Mouse (Mus musculus) forebrain, embryonic 10.5 days (tissue): Measurements from ENCODE around the gene Trp53inp2. TPM values are rescaled to one million over a fixed set of nuclear protein-coding genes. Genes with fewer than 3 reads are reported as not detected.

Experiments used
- DNase-seq: peaks from one replicate; pipeline ENCODE4 v3.0.0-alpha.2; 2017; ENCODE audit warnings: low spot score; ENCODE audit errors: extremely low spot score
- H3K27ac ChIP-seq: fragments of 300-500 bp; sonication (generic); 2 replicates; pipeline ENCODE4 v1.5.1; 2016; ENCODE audit warnings: mild to moderate bottlenecking
- H3K27me3 ChIP-seq: fragments of 300-500 bp; sonication (generic); 2 replicates; pipeline ENCODE4 v1.6.1; 2016; ENCODE audit warnings: mild to moderate bottlenecking; ENCODE audit not compliant: poor library complexity, severe bottlenecking
- H3K36me3 ChIP-seq: fragments of 300-500 bp; sonication (generic); replicated peaks from 2 replicates; pipeline ENCODE4 v1.6.1; 2016; ENCODE audit warnings: mild to moderate bottlenecking, moderate library complexity
- H3K4me1 ChIP-seq: fragments of 300-500 bp; sonication (generic); 2 replicates; pipeline ENCODE4 v1.6.1; 2016
- H3K4me3 ChIP-seq: fragments of 300-500 bp; sonication (generic); 2 replicates; pipeline ENCODE4 v1.5.1; 2016; ENCODE audit warnings: mild to moderate bottlenecking, moderate library complexity
- H3K9me3 ChIP-seq: fragments of 300-500 bp; sonication (generic); 2 replicates; pipeline ENCODE4 v1.6.1; 2016; ENCODE audit warnings: mild to moderate bottlenecking, moderate library complexity
- WGBS: fragments of 180-500 bp; shearing (Covaris S2); methylation state at CpG from one replicate; pipeline ENCODE4 v1.1.7; 2016; 5-methylcytosine and 5-hydroxymethylcytosine counted together
- polyA plus RNA-seq: library from polyadenylated mRNA; unstranded; fragments of >200 nt; fragmentation: Nextera tagmentation; extraction: Ambion mirVana; gene quantifications from 2 replicates; pipeline ENCODE4 v1.2.1, GENCODE M21; 2016

The Trp53inp2 gene
- polyA plus RNA-seq, 1 experiment from 2014 or later: 33.7 TPM

DNA sequence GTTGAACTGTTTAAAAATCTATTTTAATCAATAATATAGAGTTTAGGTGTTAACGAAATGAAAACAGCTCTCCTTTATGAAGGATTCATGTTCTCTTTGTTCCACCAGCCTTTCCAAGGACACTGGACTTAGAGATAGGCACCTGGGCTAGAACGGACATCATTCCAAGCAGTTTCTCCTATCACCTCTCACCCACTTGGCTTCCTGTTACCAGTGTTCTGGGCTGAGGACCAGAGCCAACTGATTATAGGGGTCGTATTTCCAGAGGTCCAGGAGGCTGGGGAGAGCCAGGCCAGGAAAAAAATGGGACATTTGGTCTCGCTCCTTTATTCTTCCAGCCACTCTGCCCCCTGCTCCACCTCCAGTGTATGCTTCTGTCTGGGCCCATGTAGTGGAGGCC is 8.4 kb upstream of the Trp53inp2 start:
- Histone ChIP-seq H3K4me3 (no peak overlapping the region), H3K36me3 (no peaks in the 10 kb centered on the region), H3K4me1 (no peaks in the 10 kb centered on the region), H3K9me3 (no peaks in the 10 kb centered on the region), H3K27me3 (no peaks in the 10 kb centered on the region), H3K27ac (no peak overlapping the region)
- 69% methylated on average over 4 of the region's 4 CpGs for WGBS
- DNase-seq: no peak

DNA sequence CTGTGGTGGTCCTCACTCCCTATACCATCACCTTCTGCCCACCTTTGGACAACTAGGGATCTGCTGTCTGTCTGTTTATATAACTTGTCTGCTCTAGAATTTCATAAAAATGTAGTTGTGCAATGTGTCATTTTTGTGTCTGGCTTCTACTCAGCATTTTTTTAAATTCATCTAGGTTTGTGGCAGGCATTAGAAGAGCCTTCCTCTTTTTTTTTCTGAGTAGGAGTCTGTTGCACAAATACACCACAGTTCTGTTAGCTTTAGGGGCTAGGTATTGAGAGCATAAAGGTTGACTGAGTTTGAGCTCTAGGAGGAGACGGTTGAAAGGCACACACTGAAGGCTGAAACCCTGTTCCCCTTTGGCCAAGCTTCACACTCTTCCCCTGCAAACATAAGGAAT is 7.6 kb upstream of the Trp53inp2 start:
- no peaks in the 10 kb centered on the region for H3K9me3 ChIP-seq
- 77% methylated on average over 1 of the region's 1 CpGs for WGBS
- no peak overlapping the region for H3K27ac ChIP-seq
- no peak overlapping the region for H3K4me3 ChIP-seq
- H3K27me3 ChIP-seq: no peaks in the 10 kb centered on the region
- no peak for DNase-seq
- H3K4me1 ChIP-seq: no peaks in the 10 kb centered on the region
- no peaks in the 10 kb centered on the region for H3K36me3 ChIP-seq

DNA sequence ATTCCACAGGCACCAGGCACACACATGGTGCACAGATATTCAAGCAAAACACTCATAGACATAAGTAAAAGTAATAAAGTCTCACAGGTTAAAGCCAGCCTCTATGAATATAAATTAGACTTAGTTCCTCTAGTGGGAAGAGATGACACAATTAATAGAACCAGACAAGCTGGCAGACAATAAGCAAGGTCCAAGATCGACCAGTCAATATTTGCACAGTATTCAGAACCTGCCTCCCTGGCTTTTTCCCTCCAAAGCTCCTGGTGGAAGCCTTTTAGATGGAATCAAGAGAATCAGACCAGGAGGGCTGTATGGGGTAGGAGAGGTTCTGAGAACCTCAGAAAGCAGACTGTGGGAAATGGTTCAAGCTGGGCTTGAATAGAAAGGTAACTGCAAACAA is 7.0 kb upstream of the Trp53inp2 start:
- Histone ChIP-seq H3K4me3 (no peak overlapping the region), H3K9me3 (no peaks in the 10 kb centered on the region), H3K27ac (no peak overlapping the region), H3K36me3 (no peaks in the 10 kb centered on the region), H3K27me3 (0 out of 2 replicates have a peak, but pooled peaks cover 6% of the 10 kb centered on the region), H3K4me1 (no peaks in the 10 kb centered on the region)
- DNase-seq: no peak
- WGBS: 89% methylated on average over 1 of the region's 1 CpGs

DNA sequence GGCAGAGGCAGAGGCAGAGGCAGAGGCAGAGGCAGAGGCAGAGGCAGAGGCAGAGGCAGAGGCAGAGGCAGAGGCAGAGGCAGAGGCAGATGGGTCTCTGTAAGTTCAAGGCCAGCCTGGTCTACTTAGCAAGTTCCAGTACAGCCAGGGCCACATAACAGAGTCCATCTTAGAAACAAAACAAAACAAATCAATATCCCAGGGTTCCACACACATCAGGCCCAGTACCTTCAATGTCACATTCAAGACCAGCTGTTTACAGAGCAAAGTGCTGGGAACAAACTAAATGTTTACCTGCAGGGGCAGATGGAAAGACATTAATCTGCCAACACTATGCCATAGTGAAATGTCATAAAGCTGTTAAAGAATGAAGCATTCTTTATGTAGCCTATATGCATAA is 6.3 kb upstream of the Trp53inp2 start:
- DNase-seq: no peak
- no peaks in the 10 kb centered on the region for H3K4me1 ChIP-seq
- H3K36me3 ChIP-seq: no peaks in the 10 kb centered on the region
- no peak overlapping the region for H3K4me3 ChIP-seq
- H3K9me3 ChIP-seq: no peaks in the 10 kb centered on the region
- peaks cover 12% of the 10 kb centered on the region for H3K27me3 ChIP-seq
- no peak overlapping the region for H3K27ac ChIP-seq

DNA sequence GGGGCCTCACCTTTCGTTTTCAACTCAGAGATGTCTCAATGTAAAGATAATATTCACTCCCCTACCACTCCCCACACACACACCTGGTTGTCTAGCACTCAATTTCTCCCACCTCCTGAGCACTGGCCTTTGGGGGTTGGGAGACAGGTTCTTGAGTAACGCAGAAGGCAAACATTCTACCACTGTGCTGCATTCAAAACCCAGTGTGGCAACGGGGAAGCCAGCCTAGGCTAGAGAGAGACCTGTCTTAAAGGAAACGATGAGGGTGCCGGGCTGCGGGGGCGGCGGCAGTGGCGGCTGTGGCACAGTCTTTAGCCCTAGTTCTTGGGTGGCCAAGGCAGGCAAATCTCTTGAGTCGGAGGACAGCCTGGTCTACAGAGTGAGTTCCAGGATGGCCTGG is 4.7 kb upstream of the Trp53inp2 start:
- WGBS: 79% methylated on average over 10 of the region's 10 CpGs
- Histone ChIP-seq H3K4me1 (peaks cover 12% of the 10 kb centered on the region), H3K9me3 (no peaks in the 10 kb centered on the region), H3K27ac (no peak overlapping the region), H3K27me3 (peaks cover 29% of the 10 kb centered on the region), H3K4me3 (no peak overlapping the region), H3K36me3 (no peaks in the 10 kb centered on the region)
- no peak for DNase-seq

DNA sequence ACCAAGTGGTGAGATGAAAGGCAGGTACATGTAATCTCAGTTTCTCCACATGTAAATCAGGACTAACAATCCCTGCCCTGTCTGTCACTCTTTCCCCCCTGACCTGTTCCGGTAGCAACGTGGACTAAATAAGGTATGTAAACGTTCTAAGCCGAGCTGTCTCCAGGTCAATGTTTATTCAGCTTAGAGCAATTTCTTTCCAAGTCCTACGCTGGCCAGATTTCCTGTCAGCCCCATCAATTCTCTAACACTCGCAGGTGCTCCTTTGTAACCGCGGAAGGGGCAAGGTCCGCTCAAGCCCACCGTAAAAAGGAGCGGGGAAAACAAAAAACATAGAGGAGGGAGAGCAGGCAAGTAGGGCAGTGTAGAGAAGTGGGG is 190 bp downstream of the Trp53inp2 start:
- no peaks in the 10 kb centered on the region for H3K9me3 ChIP-seq
- peaks cover 12% of the 10 kb centered on the region for H3K36me3 ChIP-seq
- peak; percentile 16 for DNase-seq
- H3K4me1 ChIP-seq: peaks cover 37% of the 10 kb centered on the region
- H3K27me3 ChIP-seq: peaks cover 41% of the 10 kb centered on the region
- 3% methylated on average over 11 of the region's 11 CpGs for WGBS
- peak overlapping the region; percentile 79 for H3K4me3 ChIP-seq
- H3K27ac ChIP-seq: peak overlapping the region; percentile 98

DNA sequence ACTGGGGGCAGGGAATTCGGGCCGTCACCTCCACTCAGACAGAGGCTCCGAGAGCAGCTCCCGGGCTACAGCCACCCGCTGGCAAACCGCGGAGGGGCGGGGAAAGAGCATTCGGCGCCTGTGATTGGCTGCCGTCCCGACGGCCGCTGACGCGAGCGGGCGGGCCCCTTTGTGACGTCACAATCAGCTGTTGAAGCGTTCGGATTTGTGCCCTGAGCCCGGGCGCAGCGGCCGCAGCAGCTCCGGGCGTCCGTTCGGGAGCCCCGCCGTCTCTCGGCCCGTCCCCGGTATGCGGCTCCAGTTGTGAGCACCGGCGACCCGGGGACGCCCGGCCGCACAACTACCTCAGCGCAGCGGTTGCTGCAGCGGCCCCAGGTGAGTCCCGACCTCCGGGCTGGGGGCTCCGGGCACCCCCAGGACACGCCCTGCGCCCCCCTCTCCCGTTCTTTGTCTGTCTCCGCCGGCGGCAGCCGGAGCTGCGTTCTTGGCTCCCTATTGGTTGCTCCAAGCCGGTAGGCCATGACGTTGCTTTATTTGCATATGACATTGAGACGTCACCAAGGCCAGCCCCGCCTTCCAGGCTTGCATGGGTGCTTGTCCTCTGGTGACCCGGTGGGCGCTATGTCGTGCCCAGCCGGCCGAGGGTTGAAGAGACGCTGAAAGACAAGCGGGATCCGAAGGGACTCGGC is 928 bp downstream of the Trp53inp2 start:
- Histone ChIP-seq H3K36me3 (peaks cover 19% of the 10 kb centered on the region), H3K4me3 (peak overlapping the region; percentile 79), H3K9me3 (no peaks in the 10 kb centered on the region), H3K27ac (peak overlapping the region; percentile 98), H3K4me1 (peaks cover 45% of the 10 kb centered on the region), H3K27me3 (peaks cover 48% of the 10 kb centered on the region)
- WGBS: under 1% methylated on average over 68 of the region's 68 CpGs
- DNase-seq: peak; percentile 96

DNA sequence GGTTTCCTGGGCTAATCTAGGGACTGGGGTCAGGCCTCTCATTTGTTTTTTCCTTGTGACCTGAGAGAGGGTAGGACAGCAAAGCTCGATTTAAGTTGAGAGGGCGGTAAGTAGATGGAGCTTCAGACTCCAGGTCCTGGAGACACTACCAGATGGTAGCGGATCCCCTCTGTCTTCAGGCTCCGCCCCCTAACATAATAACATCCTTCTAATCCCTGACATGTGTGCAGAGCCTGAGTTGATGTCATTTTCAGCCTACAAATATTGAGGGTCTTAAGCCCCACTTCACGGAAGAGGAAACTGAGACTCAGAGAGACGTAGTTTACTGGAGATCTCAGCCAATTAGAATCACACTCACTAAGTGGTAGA is 1.5 kb downstream of the Trp53inp2 start:
- peaks cover 50% of the 10 kb centered on the region for H3K4me1 ChIP-seq
- H3K27me3 ChIP-seq: peaks cover 53% of the 10 kb centered on the region
- H3K36me3 ChIP-seq: peaks cover 24% of the 10 kb centered on the region
- H3K27ac ChIP-seq: peak overlapping the region; percentile 98
- peak overlapping the region; percentile 79 for H3K4me3 ChIP-seq
- H3K9me3 ChIP-seq: no peaks in the 10 kb centered on the region
- 30% methylated on average over 6 of the region's 6 CpGs for WGBS
- no peak for DNase-seq

DNA sequence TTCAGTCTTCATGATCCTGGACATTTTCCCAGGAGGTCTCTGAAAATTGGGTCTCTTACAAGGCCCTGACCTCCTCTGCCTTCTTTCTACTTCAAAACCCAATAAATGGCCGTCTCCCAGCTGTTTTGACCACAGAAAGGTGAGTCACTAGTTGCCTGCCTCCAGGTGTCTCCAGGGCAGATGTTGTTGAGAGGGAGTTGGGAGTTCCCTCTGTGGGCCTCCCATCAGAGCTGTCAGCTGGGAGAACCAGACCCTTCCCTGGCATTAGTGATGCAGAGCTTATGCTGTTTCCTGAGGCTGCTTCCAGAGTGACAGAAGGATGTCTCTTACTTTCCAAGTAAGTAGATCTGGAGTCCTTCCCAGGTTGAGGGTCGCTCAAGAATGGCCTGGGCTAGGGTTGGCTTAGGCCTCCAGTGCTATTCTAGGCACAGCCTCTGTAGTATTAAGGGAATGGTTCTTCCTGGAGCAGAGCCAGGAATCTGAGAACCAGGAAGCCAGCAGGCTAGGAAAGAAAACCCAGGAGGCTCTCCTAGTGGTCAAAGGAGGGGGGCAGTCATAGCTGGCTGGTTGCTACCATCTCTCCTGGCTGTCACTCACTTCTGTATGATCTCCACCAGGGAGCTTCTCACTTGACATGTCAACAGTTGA is 2.1 kb downstream of the Trp53inp2 start:
- Histone ChIP-seq H3K4me1 (peaks cover 53% of the 10 kb centered on the region), H3K27me3 (peaks cover 55% of the 10 kb centered on the region), H3K36me3 (peaks cover 30% of the 10 kb centered on the region), H3K4me3 (peak overlapping the region; percentile 79), H3K27ac (no peak overlapping the region), H3K9me3 (no peaks in the 10 kb centered on the region)
- no peak for DNase-seq
- 88% methylated on average over 2 of the region's 2 CpGs for WGBS

DNA sequence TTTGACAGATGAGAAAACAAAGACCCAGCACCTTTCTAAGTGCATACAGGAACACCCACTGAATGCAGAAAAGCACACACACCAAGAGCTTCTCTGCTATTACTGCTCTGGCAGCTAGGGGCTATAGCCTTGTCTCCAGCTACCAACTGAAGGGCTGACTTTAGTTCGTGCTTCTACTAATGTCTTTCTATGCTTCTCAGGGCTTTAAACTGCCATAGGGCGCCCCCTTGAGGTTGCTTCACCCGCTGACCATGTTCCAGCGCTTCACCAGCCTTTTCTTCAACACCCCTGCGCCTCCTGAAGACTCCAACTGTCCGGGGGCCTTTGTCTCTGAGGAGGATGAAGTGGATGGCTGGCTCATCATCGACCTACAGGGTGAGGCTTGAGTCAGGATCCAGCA is 4.2 kb downstream of the Trp53inp2 start:
- Histone ChIP-seq H3K4me3 (no peak overlapping the region), H3K36me3 (peaks cover 52% of the 10 kb centered on the region), H3K4me1 (peaks cover 52% of the 10 kb centered on the region), H3K27me3 (peaks cover 38% of the 10 kb centered on the region), H3K9me3 (no peaks in the 10 kb centered on the region), H3K27ac (no peak overlapping the region)
- 26% methylated on average over 7 of the region's 7 CpGs for WGBS
- peak; percentile 72 for DNase-seq

DNA sequence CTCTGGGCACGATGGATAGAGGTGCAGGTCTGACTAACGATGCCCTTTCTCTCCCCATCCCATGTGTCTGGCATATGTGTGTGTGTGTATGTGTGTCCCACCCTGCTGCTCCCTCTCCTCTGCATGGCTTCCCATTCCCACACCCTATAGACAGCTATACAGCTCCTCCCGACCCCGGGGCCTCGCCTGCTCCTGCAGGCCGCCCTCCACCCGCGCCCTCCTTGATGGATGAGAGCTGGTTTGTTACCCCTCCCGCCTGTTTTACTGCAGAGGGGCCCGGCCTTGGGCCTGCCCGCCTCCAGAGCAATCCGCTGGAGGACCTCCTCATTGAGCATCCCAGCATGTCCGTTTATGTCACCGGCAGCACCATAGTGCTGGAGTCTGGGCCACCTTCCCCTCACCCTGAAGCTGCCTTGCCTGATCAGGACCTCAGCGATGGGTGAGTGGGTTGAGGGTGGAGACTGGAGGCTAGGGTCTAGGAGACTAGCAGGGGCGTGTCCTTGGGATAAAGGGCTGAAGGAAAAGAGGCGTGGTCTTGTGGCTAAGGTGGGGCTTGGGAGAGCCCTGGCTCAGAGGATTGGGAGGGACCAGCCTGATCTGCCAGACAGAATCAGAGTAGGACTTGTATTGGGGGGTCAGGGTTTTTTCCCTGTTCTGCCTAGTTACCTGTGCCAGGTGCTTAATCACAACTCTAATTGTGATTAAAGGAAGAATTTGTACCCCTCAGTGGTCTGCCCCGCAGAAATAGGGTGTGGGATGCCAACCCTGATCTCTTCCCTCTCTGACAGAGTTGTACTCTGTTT is 5.1 kb downstream of the Trp53inp2 start:
- peak overlapping the region; percentile 27; the same call in 1 of the 2 replicates for H3K4me3 ChIP-seq
- H3K36me3 ChIP-seq: peaks cover 61% of the 10 kb centered on the region
- peaks cover 29% of the 10 kb centered on the region for H3K27me3 ChIP-seq
- 50% methylated on average over 18 of the region's 18 CpGs for WGBS
- H3K9me3 ChIP-seq: no peaks in the 10 kb centered on the region
- peak; percentile 18 for DNase-seq
- 0 out of 2 replicates have a peak overlapping the region, but pooled peaks have one; percentile 35 for H3K27ac ChIP-seq
- H3K4me1 ChIP-seq: peaks cover 44% of the 10 kb centered on the region

DNA sequence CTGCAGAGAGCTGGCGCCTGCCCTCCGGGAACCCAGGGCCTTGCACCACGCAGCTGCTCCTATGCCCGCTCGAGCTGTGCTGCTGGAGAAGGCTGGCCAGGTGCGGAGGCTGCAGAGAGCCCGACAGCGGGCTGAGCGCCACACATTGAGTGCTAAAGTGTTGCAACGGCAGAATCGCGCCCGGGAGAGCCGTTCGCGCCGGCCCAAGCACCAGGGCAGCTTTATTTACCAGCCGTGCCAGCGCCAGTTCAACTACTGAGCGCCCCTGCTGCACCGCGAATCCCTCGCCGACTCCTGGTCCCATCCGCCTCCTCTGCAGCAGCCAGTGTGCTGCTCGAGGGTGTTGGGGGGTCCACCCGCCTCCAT is 5.7 kb downstream of the Trp53inp2 start:
- 12% methylated on average over 27 of the region's 27 CpGs for WGBS
- DNase-seq: peak; percentile 17
- H3K4me3 ChIP-seq: peak overlapping the region; percentile 27; the same call in 1 of the 2 replicates
- H3K36me3 ChIP-seq: peaks cover 66% of the 10 kb centered on the region
- H3K27me3 ChIP-seq: peaks cover 26% of the 10 kb centered on the region
- 0 out of 2 replicates have a peak overlapping the region, but pooled peaks have one; percentile 35 for H3K27ac ChIP-seq
- no peaks in the 10 kb centered on the region for H3K9me3 ChIP-seq
- peaks cover 41% of the 10 kb centered on the region for H3K4me1 ChIP-seq

DNA sequence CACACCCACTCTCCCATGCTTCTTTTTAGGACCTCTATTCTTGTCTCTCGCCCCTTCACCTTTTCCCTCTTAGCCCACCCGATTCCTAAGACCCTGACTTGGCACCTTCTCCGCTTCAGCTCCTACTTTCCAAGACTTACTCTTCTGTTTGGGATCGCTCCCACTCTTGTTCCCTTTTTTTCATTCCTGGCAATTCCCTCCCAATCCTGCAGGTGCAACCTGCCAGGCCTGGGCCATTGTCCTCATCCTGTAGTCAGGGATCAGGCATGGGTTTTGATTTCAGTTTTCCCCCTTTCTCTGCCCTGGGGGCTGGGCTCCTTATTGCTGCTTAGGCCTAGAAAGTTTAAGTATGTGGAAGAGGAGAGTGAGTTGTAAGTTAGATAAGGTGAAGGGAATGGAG is 6.2 kb downstream of the Trp53inp2 start:
- no peaks in the 10 kb centered on the region for H3K9me3 ChIP-seq
- H3K4me3 ChIP-seq: no peak overlapping the region
- H3K27me3 ChIP-seq: peaks cover 26% of the 10 kb centered on the region
- no peak for DNase-seq
- H3K4me1 ChIP-seq: peaks cover 41% of the 10 kb centered on the region
- H3K27ac ChIP-seq: no peak overlapping the region
- H3K36me3 ChIP-seq: peaks cover 69% of the 10 kb centered on the region
- 50% methylated on average over 4 of the region's 4 CpGs for WGBS
